Mouse (Mus musculus): ENCODE data around the gene Gm266. TPM values are rescaled to one million over a fixed set of nuclear protein-coding genes. Genes with fewer than 3 reads are reported as not detected.

Gene Gm266
- polyA plus RNA-seq, 1 experiment from 2014 or later: 1.9 TPM

DNA sequence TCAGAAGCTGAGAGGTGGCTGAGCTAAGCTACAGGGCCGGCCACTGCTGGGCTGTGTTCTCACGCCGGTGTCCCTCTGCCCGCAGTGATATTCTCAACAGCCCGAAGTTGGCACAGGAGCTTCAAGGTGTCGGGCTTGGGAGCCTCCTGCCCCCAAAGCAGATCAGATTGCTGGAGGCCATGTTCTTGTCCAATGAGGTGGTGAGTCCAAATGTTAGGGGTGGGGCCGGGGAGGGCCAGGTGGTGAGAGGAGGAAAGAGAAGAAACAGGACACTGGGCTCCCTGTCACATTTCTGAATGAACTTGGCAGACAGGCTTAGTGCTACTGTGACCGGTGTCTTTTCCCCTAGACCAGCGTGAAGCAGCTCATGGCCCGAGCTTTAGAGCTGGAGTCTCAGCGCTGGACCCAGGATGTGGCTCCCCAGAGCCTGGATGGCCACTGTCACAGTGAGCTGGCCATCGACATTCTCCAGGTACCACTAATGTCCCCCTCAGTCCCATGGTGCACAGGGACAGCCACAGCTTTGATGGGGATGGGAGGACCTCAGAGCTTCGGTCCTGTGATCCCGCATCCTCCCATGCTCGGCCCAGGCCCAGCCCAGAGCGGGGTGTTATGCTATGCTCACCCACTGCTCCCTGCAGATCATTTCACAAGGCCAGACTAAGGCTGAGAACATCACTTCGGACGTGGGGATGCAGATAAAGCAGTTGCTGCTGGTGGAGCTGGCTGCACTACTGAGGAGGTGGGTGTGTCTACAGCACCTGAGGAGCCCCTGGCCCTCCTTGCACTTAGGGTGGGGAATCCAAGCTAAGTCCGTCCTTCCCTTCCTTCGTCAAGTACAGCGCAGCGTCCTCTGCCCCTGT, 37.5 kb downstream of the Gm266 start:
- Histone ChIP-seq H3K4me2 (replicated peaks; ENCODE audit: low read depth, low read length) (no peak overlapping the region), H3K4me1 (ENCODE audit: insufficient read depth, low read depth, low read length) (peaks cover 3% of the 10 kb centered on the region; the same call in 1 of the 2 replicates), H3K36me3 (ENCODE audit: insufficient read depth, low read length) (no peaks in the 10 kb centered on the region), H3K9ac (replicated peaks; ENCODE audit: low read depth) (no peak overlapping the region), H3K4me3 (ENCODE audit: low read depth, low read length) (no peak overlapping the region), H3K27me3 (replicated peaks; ENCODE audit: insufficient read depth, low read length) (peaks cover 45% of the 10 kb centered on the region), H3K27ac (ENCODE audit: low read length) (no peak overlapping the region), H3K9me3 (ENCODE audit: low read length) (no peaks in the 10 kb centered on the region)
- WGBS: 46% methylated on average over 22 of the region's 22 CpGs
- no peak for TF ChIP-seq CTCF (IDR thresholded peaks at IDR 0.05)
- TF ChIP-seq EP300 (IDR thresholded peaks at IDR 0.05): no peak
- ATAC-seq: no peak
- no peak for DNase-seq (ENCODE audit: low spot score)

DNA sequence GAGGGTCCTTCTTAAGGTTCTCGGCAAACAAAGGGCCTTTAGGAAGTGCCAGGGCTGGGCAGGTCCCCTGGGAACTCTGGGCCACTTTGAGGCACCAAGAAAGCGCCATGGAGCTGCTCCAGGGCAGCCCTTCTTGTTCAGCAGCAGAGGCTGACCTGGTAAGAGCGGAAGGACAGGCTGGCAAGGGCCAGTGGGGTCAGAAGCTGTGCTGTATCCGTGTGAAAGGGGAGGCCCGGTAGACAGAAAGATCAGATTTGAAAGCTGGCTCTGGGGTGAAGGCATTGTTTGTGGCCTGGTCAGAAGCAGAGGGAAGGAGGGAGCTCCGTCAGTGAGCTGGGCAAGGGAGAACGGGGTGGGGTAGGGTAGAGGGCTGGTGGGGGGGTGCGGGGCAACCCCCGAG, 38.3 kb downstream of the Gm266 start:
- Histone ChIP-seq H3K36me3 (ENCODE audit: insufficient read depth, low read length) (no peaks in the 10 kb centered on the region), H3K4me1 (ENCODE audit: insufficient read depth, low read depth, low read length) (peaks cover 8% of the 10 kb centered on the region; the same call in 1 of the 2 replicates), H3K4me2 (replicated peaks; ENCODE audit: low read depth, low read length) (no peak overlapping the region), H3K27me3 (replicated peaks; ENCODE audit: insufficient read depth, low read length) (peaks cover 48% of the 10 kb centered on the region), H3K9me3 (ENCODE audit: low read length) (no peaks in the 10 kb centered on the region), H3K4me3 (ENCODE audit: low read depth, low read length) (no peak overlapping the region), H3K9ac (replicated peaks; ENCODE audit: low read depth) (no peak overlapping the region), H3K27ac (ENCODE audit: low read length) (no peak overlapping the region)
- TF ChIP-seq EP300 (IDR thresholded peaks at IDR 0.05): no peak
- TF ChIP-seq CTCF (IDR thresholded peaks at IDR 0.05): no peak
- WGBS: 39% methylated on average over 9 of the region's 9 CpGs
- no peak for ATAC-seq
- DNase-seq (ENCODE audit: low spot score): no peak

DNA sequence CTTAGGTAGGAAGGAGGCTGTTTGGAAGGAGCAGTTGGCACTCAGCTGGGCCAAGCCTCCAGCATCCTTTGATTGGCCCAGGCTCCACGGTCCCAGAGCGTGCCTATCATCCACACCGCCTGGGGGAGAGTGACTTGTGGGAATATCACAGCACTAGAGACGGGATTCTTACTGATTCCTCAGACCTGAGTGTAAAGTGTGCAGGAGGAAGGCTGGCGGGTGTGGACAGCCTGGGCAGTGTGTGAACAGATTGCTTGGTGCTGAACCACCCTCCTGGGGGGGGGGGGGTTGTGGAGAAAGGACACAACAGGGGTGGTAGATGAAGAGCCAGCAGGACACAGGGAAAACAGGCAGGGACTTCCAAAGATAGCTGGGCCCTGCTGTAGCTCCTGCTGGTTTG, 38.9 kb downstream of the Gm266 start:
- no peak for ATAC-seq
- peaks cover 14% of the 10 kb centered on the region; the same call in 1 of the 2 replicates for H3K4me1 ChIP-seq (ENCODE audit: insufficient read depth, low read depth, low read length)
- no peak overlapping the region for H3K4me2 ChIP-seq (replicated peaks; ENCODE audit: low read depth, low read length)
- H3K27me3 ChIP-seq (replicated peaks; ENCODE audit: insufficient read depth, low read length): peaks cover 48% of the 10 kb centered on the region
- H3K27ac ChIP-seq (ENCODE audit: low read length): no peak overlapping the region
- TF ChIP-seq EP300 (IDR thresholded peaks at IDR 0.05) (no peak), CTCF (IDR thresholded peaks at IDR 0.05) (no peak)
- no peak for DNase-seq (ENCODE audit: low spot score)
- H3K4me3 ChIP-seq (ENCODE audit: low read depth, low read length): no peak overlapping the region
- H3K9me3 ChIP-seq (ENCODE audit: low read length): no peaks in the 10 kb centered on the region
- 55% methylated on average over 5 of the region's 5 CpGs for WGBS
- H3K9ac ChIP-seq (replicated peaks; ENCODE audit: low read depth): no peak overlapping the region
- no peaks in the 10 kb centered on the region for H3K36me3 ChIP-seq (ENCODE audit: insufficient read depth, low read length)

DNA sequence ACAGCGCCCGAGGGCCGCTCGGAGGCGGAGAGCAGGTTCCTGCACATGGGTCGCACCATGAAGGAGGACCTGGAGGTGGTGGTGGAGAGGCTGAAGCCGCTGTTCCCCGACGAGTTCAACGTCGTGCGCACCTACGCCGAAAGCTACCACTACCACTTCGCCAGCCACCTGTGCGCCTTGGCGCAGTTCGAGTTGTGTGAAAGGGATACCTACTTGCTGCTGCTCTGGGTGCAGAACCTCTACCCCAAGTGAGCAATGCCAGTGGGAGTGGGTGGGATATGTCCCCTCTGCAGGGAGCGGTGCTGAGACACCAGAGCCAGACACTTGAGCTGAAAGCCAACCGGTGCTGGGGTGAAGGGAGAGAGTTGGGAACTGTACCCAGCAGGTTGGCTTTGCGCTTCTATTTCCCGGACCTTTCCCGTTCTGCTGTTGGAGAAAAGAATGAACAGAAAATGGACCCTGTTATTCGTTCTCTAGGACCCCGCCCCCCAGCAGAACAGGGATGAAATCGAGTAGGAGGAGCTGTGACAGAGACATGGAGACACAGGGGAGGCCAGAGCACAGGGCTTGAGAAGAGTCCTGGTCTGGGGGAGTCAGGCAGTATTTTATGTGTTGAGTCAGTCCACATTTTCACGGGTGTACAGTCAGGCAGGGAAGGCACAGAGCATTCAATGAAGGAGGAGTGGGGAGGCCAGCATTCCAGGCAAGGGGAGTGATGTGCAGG, 39.6 kb downstream of the Gm266 start:
- Histone ChIP-seq H3K27me3 (replicated peaks; ENCODE audit: insufficient read depth, low read length) (peaks cover 48% of the 10 kb centered on the region), H3K9ac (replicated peaks; ENCODE audit: low read depth) (no peak overlapping the region), H3K4me3 (ENCODE audit: low read depth, low read length) (no peak overlapping the region), H3K27ac (ENCODE audit: low read length) (no peak overlapping the region), H3K9me3 (ENCODE audit: low read length) (no peaks in the 10 kb centered on the region), H3K36me3 (ENCODE audit: insufficient read depth, low read length) (no peaks in the 10 kb centered on the region), H3K4me2 (replicated peaks; ENCODE audit: low read depth, low read length) (peak overlapping the region; percentile 29; the same call in 1 of the 2 replicates), H3K4me1 (ENCODE audit: insufficient read depth, low read depth, low read length) (peaks cover 14% of the 10 kb centered on the region; the same call in 1 of the 2 replicates)
- no peak for ATAC-seq
- 26% methylated on average over 25 of the region's 27 CpGs for WGBS
- TF ChIP-seq CTCF (IDR thresholded peaks at IDR 0.05) (no peak), EP300 (IDR thresholded peaks at IDR 0.05) (no peak)
- DNase-seq (ENCODE audit: low spot score): peak; percentile 4

DNA sequence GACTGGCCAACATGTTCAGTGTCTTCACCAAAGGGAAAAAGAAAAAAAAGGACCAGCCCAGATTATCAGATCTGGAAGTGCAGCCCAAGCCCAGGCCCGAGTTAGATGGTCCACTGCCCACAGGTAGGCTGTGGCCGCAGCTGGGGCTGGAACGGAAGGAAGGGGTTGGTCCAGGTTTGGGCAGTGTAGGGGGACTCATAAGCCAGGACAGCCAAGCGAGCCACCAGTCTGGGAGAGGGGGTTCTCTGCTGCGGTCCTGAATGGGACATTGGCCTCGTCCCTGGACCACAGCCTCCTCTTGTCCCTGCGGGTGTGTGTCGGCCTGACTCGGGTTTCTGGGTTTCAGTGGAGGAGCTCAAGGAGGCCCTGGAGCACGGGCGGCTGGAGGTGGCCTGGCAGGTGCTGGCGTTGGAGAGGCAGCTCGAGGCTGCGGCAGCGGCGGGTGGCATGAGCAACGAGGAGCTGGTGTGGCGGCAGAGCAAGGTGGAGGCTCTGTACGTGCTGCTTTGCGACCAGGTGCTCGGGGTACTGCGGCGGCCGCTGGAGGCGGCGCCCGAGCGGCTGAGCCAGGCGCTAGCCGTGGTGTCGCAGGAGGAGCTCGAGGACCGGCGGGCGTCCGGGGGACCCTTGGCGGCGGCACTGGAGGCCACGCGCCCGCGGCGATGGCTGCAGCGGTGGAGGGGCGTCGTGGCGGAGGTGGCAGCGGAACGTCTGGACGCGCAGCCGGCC, 40.3 kb downstream of the Gm266 start:
- Histone ChIP-seq H3K27me3 (replicated peaks; ENCODE audit: insufficient read depth, low read length) (peaks cover 48% of the 10 kb centered on the region), H3K4me1 (ENCODE audit: insufficient read depth, low read depth, low read length) (peaks cover 14% of the 10 kb centered on the region; the same call in 1 of the 2 replicates), H3K27ac (ENCODE audit: low read length) (no peak overlapping the region), H3K4me3 (ENCODE audit: low read depth, low read length) (no peak overlapping the region), H3K9ac (replicated peaks; ENCODE audit: low read depth) (no peak overlapping the region), H3K4me2 (replicated peaks; ENCODE audit: low read depth, low read length) (peak overlapping the region; percentile 29; the same call in 1 of the 2 replicates), H3K9me3 (ENCODE audit: low read length) (no peaks in the 10 kb centered on the region), H3K36me3 (ENCODE audit: insufficient read depth, low read length) (no peaks in the 10 kb centered on the region)
- DNase-seq (ENCODE audit: low spot score) (peak; percentile 7), ATAC-seq (no peak)
- 13% methylated on average over 50 of the region's 52 CpGs for WGBS
- no peak for TF ChIP-seq CTCF (IDR thresholded peaks at IDR 0.05)
- no peak for TF ChIP-seq EP300 (IDR thresholded peaks at IDR 0.05)
